ENCODE assay signal across 7 mouse cellular contexts in the genomic region with DNA sequence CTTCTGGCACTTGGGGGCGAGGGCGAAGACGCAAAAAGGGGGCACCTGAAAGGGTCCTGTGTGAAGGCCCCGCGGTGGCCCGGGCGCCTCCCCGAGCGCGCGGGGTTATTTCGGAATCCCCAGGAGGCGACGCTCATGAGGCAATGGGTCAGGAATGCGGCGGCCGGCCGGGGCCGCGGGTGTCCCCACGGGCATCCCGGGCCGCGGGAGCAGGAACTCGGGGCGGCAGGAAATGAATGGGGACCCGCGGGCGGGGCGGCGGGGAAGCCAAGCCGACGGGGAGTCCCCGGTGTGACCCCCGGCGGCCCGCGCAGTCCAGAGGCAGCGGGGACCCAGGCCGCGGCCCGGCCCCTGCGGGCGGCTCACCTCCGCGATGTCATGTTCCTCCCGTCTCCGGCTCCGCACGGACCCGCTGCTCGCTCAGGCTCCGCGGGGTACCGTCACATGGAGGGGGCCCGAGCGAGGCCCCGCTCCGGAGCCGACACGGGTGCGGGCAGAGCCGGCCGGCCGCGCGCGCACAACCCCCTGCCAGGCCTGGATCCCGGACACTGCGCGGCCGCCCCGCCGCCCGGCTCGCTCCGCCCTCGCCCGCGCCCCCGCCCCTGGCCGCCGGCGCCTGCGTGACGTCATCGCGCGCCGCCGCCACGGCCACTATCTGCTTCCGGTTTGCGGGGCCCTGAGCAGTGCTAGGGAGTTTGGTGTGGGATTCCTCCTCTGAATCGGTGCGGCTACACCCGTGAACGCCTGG. TPM values are rescaled to one million over a fixed set of nuclear protein-coding genes. Genes with fewer than 3 reads are reported as not detected.
DNase-seq lines count a peak whose midpoint lies in the region; ATAC-seq and TF ChIP-seq lines count a peak whose summit lies in the region.

A gene (minus strand): TSS at position 562 of the 748 bp plus-strand sequence.

- peak within 1 kb of the TSS; percentile 95 for H3K4me3 ChIP-seq in intestine, postnatal 0 days (ENCODE audit: low read depth, low read length)
- peak within 1 kb of the TSS; percentile 93 for H3K4me3 ChIP-seq in limb, embryonic 13.5 days
- H3K4me3 ChIP-seq in midbrain, embryonic 15.5 days, result peak within 1 kb of the TSS; percentile 58

- peak; percentile 31; the same call in 1 of the 2 replicates for TF ChIP-seq CTCF in intestine, postnatal 0 days (IDR thresholded peaks at IDR 0.05; ENCODE audit: low read depth)

- WGBS in intestine, postnatal 0 days, result under 1% methylated on average over 75 of the region's 98 CpGs
- under 1% methylated on average over 80 of the region's 98 CpGs for WGBS in limb, embryonic 13.5 days
- 1% methylated on average over 76 of the region's 98 CpGs for WGBS in midbrain, embryonic 15.5 days

- peak within 1 kb of the TSS; percentile 98 for H3K9ac ChIP-seq in intestine, postnatal 0 days (ENCODE audit: low read depth, low read length)
- H3K9ac ChIP-seq in limb, embryonic 13.5 days, result peak within 1 kb of the TSS; percentile 97
- peak within 1 kb of the TSS; percentile 88 for H3K9ac ChIP-seq in midbrain, embryonic 15.5 days

- H3K27me3 ChIP-seq in intestine, postnatal 0 days (replicated peaks; ENCODE audit: control insufficient read depth, insufficient read depth, low read length), result no peaks in the 10 kb centered on the region
- H3K27me3 ChIP-seq in limb, embryonic 13.5 days, result no peaks in the 10 kb centered on the region
- no peaks in the 10 kb centered on the region for H3K27me3 ChIP-seq in midbrain, embryonic 15.5 days (replicated peaks)

- H3K9me3 ChIP-seq in intestine, postnatal 0 days (ENCODE audit: control insufficient read depth), result no peaks in the 10 kb centered on the region
- no peaks in the 10 kb centered on the region for H3K9me3 ChIP-seq in limb, embryonic 13.5 days
- no peaks in the 10 kb centered on the region for H3K9me3 ChIP-seq in midbrain, embryonic 15.5 days

- no peaks in the 10 kb centered on the region for H3K36me3 ChIP-seq in intestine, postnatal 0 days (ENCODE audit: control insufficient read depth, insufficient read depth)
- H3K36me3 ChIP-seq in limb, embryonic 13.5 days, result no peaks in the 10 kb centered on the region
- no peaks in the 10 kb centered on the region for H3K36me3 ChIP-seq in midbrain, embryonic 15.5 days (replicated peaks)

- H3K4me1 ChIP-seq in intestine, postnatal 0 days (replicated peaks; ENCODE audit: control insufficient read depth, insufficient read depth, low read length), result 0 out of 2 replicates have a peak, but pooled peaks cover 4% of the 10 kb centered on the region
- H3K4me1 ChIP-seq in limb, embryonic 13.5 days, result peaks cover 32% of the 10 kb centered on the region
- peaks cover 45% of the 10 kb centered on the region for H3K4me1 ChIP-seq in midbrain, embryonic 15.5 days

- DNase-seq in adrenal gland, postnatal 14 days, result peak; percentile 94
- peak; percentile 92 for DNase-seq in embryo, embryonic 9.5 days (ENCODE audit: extremely low spot score)
- no peak for DNase-seq in gonadal fat pad, adult 2 months (ENCODE audit: low read depth)
- DNase-seq in spleen, adult 18-20 months, result peak; percentile 70 to 82

- H3K4me2 ChIP-seq in intestine, postnatal 0 days (replicated peaks; ENCODE audit: low read depth), result peak within 1 kb of the TSS; percentile 82
- H3K4me2 ChIP-seq in limb, embryonic 13.5 days (replicated peaks), result peak within 1 kb of the TSS; percentile 85
- peak within 1 kb of the TSS; percentile 69 for H3K4me2 ChIP-seq in midbrain, embryonic 15.5 days

- peak within 1 kb of the TSS; percentile 93 for H3K27ac ChIP-seq in intestine, postnatal 0 days (ENCODE audit: low read depth, low read length)
- peak within 1 kb of the TSS; percentile 76 for H3K27ac ChIP-seq in limb, embryonic 13.5 days
- H3K27ac ChIP-seq in midbrain, embryonic 15.5 days, result peak within 1 kb of the TSS; percentile 82

- peak; percentile 89 for ATAC-seq in intestine, postnatal 0 days
- peak; percentile 93 for ATAC-seq in limb, embryonic 13.5 days (ENCODE audit: low FRiP score, low read depth)
- ATAC-seq in midbrain, embryonic 15.5 days (replicated peaks), result peak; percentile 95

RNA-seq across cellular contexts. Expression of the gene that starts here (rescaled TPM):
- 98.9 and 120 TPM in 2 replicates for total RNA-seq in adrenal gland, postnatal 14 days (2021)
- polyA plus RNA-seq in gonadal fat pad, adult 2 months (2012; rRNA removed), result 57.6 and 60.3 TPM in 2 replicates
- 14.0 and 15.6 TPM in 2 replicates for polyA plus RNA-seq in intestine, postnatal 0 days (2015; fragmentation: Nextera tagmentation; extraction: Ambion mirVana)
- polyA plus RNA-seq in limb, embryonic 13.5 days (2015; fragmentation: Nextera tagmentation; extraction: Ambion mirVana), result 25.6 and 25.8 TPM in 2 replicates
- polyA plus RNA-seq in midbrain, embryonic 15.5 days (2015; fragmentation: Nextera tagmentation; extraction: Ambion mirVana), result 23.7 and 24.7 TPM in 2 replicates
